Mouse (Mus musculus): Measurements from ENCODE around the gene Adam15. TPM values are rescaled to one million over a fixed set of nuclear protein-coding genes. Genes with fewer than 3 reads are reported as not detected.

The Adam15 gene
- polyA plus RNA-seq, 1 experiment: 49.6 TPM

DNA sequence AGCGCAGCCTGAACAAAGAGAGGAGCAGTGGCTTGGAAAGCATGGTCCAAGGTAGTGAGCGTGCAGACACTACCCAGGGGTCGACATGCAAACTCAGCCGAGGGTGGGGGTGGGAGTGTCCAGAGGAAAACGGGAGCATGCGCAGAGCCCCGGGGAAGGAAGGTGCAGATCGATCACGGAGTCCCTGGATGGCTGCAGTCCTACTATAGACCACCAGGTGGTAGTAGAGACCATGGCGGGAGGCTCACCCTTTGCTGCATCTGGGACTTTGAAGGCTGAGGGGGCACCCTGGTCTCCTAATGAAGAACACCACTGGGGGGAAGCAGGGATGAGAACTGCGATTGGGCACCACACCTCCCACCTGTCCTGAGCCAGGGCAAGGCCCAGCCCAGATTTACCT lies 9.3 kb downstream of the Adam15 start:
- TF ChIP-seq POLR2A (IDR thresholded peaks at IDR 0.05; ENCODE audit: low read depth, low read length): no peak
- peak; percentile 95 for TF ChIP-seq CTCF (IDR thresholded peaks at IDR 0.05; ENCODE audit: extremely low read depth, insufficient read depth, insufficient read length, insufficient replicate concordance)
- Histone ChIP-seq H3K4me3 (ENCODE audit: extremely low read depth, insufficient read depth, insufficient read length) (no peak overlapping the region), H3K36me3 (ENCODE audit: control insufficient read depth, insufficient read depth, low read length) (no peaks in the 10 kb centered on the region), H3K27ac (ENCODE audit: insufficient read depth, low read length) (no peak overlapping the region), H3K4me1 (ENCODE audit: control insufficient read depth, insufficient read depth, insufficient read length) (peaks cover 8% of the 10 kb centered on the region), H3K27me3 (ENCODE audit: control insufficient read depth, insufficient read depth, low read length) (peaks cover 5% of the 10 kb centered on the region; the same call in 1 of the 2 replicates)
- WGBS: 15% methylated on average over 11 of the region's 11 CpGs
- DNase-seq (ENCODE audit: low read depth in 1 of 2, low spot score in 2 of 2): peak; percentile 38 to 75

DNA sequence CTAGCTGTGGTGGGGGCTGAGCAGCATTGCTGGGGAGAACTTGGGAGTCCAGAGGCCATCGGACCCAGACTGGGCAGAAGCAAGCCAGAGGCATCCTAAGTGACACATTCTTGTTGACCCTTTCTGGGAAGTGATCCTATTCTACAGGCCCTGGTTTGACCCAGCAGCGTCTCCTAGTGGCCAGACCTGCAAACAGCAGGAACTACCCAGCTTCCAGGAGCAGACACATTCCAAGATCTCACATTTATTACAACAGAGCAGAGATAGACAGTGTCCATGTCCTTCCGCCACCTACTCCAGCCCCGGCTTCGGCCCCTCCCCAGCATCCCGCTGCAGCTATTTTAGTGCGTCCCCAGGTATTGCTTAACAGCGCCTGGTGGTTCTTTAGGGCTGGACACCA lies 10.4 kb downstream of the Adam15 start:
- 43% methylated on average over 8 of the region's 8 CpGs for WGBS
- no peak overlapping the region for H3K4me3 ChIP-seq (ENCODE audit: extremely low read depth, insufficient read depth, insufficient read length)
- peak; percentile 72; the same call in 1 of the 2 replicates for TF ChIP-seq CTCF (IDR thresholded peaks at IDR 0.05; ENCODE audit: extremely low read depth, insufficient read depth, insufficient read length, insufficient replicate concordance)
- no peak for TF ChIP-seq POLR2A (IDR thresholded peaks at IDR 0.05; ENCODE audit: low read depth, low read length)
- no peaks in the 10 kb centered on the region for H3K36me3 ChIP-seq (ENCODE audit: control insufficient read depth, insufficient read depth, low read length)
- H3K27me3 ChIP-seq (ENCODE audit: control insufficient read depth, insufficient read depth, low read length): peaks cover 5% of the 10 kb centered on the region; the same call in 1 of the 2 replicates
- DNase-seq (ENCODE audit: low read depth in 1 of 2, low spot score in 2 of 2): peak in 1 of 2 experiments; percentile 46
- H3K27ac ChIP-seq (ENCODE audit: insufficient read depth, low read length): no peak overlapping the region
- H3K4me1 ChIP-seq (ENCODE audit: control insufficient read depth, insufficient read depth, insufficient read length): peaks cover 8% of the 10 kb centered on the region

DNA sequence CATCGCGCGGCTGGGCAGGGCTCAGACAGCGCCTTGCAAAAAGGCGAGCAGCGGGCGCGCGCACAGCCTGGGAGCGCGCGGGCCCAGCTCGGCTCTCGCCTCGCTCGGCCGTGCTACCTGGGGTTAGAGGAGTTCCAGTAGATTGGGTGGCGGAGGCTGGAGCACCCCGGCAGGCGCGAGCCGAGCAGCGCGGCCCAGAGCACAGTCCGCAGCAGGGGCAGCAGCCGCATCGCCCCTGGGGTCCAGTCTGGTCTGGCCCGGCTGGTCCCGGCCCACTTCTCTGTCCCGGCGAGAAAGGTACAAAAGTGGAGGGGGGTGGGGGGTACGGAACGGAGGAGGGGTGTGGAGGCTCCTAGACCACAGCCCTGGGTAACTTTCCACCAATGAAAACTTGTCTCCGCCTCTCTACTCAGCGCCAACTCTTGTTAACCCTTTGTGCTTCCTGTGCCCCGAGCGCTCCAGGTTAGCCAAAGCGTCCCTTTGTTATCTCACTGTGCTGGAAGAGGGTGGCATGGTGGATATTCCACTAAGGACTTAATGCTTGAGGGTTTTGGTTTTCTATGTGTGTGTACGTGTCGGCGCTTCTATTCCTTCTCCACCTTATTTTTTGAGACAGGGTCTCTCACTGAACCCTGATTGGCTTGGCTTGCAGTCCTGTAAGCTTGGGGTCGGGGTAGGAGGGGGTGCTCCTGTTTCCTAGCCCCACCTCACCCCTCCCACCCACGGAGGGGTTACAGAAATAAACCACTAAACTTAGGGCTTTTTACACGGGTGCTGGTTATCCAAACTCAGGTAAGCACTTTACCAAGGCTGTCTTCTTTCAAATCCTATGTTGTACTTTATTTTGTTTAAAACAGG lies 11.8 kb downstream of the Adam15 start, which contains the start of gene Efna4:
TSS of gene Efna4 (minus strand) at position 308 of the 858 bp plus-strand sequence.
- Histone ChIP-seq H3K36me3 (ENCODE audit: control insufficient read depth, insufficient read depth, low read length) (no peaks in the 10 kb centered on the region), H3K27me3 (ENCODE audit: control insufficient read depth, insufficient read depth, low read length) (peaks cover 5% of the 10 kb centered on the region; the same call in 1 of the 2 replicates), H3K4me3 (ENCODE audit: extremely low read depth, insufficient read depth, insufficient read length) (peak within 1 kb of the TSS; percentile 63), H3K4me1 (ENCODE audit: control insufficient read depth, insufficient read depth, insufficient read length) (peaks cover 8% of the 10 kb centered on the region), H3K27ac (ENCODE audit: insufficient read depth, low read length) (no peak within 1 kb of the TSS)
- no peak for DNase-seq (ENCODE audit: low read depth in 1 of 2, low spot score in 2 of 2)
- TF ChIP-seq CTCF (IDR thresholded peaks at IDR 0.05; ENCODE audit: extremely low read depth, insufficient read depth, insufficient read length, insufficient replicate concordance) (no peak), POLR2A (IDR thresholded peaks at IDR 0.05; ENCODE audit: low read depth, low read length) (no peak)
- 3% methylated on average over 44 of the region's 44 CpGs for WGBS

DNA sequence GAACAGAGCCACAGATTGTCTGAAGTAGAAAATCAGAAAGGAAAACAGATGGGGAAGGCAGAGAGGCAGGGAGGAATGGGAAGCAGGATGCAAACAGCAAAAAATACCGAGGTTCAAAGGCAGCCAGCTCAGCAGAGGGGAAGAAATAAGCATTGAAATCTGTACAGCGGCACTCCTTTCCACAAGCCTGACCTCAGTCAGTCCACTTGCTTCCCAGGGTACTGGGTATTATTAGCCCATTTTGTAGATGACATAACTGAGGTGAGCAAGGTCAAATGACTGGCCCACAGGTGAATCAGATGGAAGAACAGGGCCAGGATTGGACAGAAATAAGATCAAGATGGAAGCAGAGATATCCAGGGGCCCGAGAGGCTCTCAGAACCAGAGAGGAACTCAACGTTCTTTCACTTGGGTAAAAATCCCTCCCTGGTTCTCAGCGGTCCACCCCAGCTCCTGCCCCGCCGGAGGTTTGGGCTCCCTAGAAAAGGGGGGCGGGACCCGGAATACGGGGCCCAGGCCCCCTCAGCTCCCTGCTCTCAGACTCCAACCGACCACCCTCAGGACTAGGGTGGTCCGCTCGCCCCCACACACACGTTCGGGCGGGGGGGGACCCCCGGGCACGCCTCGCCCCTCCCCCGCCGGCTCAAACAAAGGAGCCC lies 12.6 kb downstream of the Adam15 start:
- H3K27ac ChIP-seq (ENCODE audit: insufficient read depth, low read length): no peak overlapping the region
- no peak for DNase-seq (ENCODE audit: low read depth in 1 of 2, low spot score in 2 of 2)
- WGBS: 2% methylated on average over 21 of the region's 21 CpGs
- H3K4me1 ChIP-seq (ENCODE audit: control insufficient read depth, insufficient read depth, insufficient read length): peaks cover 8% of the 10 kb centered on the region
- TF ChIP-seq POLR2A (IDR thresholded peaks at IDR 0.05; ENCODE audit: low read depth, low read length): no peak
- H3K4me3 ChIP-seq (ENCODE audit: extremely low read depth, insufficient read depth, insufficient read length): peak overlapping the region; percentile 63; the same call in 1 of the 2 replicates
- no peaks in the 10 kb centered on the region for H3K36me3 ChIP-seq (ENCODE audit: control insufficient read depth, insufficient read depth, low read length)
- H3K27me3 ChIP-seq (ENCODE audit: control insufficient read depth, insufficient read depth, low read length): peaks cover 5% of the 10 kb centered on the region; the same call in 1 of the 2 replicates

DNA sequence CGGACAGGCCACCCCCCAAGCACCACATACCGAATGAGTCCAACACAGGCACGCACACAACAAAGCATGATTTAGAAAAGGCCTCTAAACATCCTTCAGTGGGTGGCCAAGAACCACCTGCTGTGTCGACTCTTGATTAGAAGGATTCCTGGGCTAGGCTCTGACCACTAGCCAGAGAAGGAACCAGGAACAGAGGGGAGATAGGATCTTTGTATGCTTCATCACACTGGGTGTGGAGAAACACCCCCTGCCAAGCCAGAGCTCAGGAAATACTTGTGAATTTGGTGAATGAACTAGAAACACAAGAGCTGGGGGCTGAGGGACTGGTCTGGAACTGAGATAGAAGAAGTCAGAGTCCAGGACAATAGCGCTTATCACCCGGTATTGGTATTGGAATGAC lies 13.3 kb downstream of the Adam15 start:
- Histone ChIP-seq H3K4me3 (ENCODE audit: extremely low read depth, insufficient read depth, insufficient read length) (no peak overlapping the region), H3K27ac (ENCODE audit: insufficient read depth, low read length) (no peak overlapping the region), H3K27me3 (ENCODE audit: control insufficient read depth, insufficient read depth, low read length) (peaks cover 5% of the 10 kb centered on the region; the same call in 1 of the 2 replicates), H3K4me1 (ENCODE audit: control insufficient read depth, insufficient read depth, insufficient read length) (peaks cover 8% of the 10 kb centered on the region), H3K36me3 (ENCODE audit: control insufficient read depth, insufficient read depth, low read length) (no peaks in the 10 kb centered on the region)
- no peak for DNase-seq (ENCODE audit: low read depth in 1 of 2, low spot score in 2 of 2)
- TF ChIP-seq CTCF (IDR thresholded peaks at IDR 0.05; ENCODE audit: extremely low read depth, insufficient read depth, insufficient read length, insufficient replicate concordance) (no peak), POLR2A (IDR thresholded peaks at IDR 0.05; ENCODE audit: low read depth, low read length) (no peak)
- 67% methylated on average over 6 of the region's 6 CpGs for WGBS

DNA sequence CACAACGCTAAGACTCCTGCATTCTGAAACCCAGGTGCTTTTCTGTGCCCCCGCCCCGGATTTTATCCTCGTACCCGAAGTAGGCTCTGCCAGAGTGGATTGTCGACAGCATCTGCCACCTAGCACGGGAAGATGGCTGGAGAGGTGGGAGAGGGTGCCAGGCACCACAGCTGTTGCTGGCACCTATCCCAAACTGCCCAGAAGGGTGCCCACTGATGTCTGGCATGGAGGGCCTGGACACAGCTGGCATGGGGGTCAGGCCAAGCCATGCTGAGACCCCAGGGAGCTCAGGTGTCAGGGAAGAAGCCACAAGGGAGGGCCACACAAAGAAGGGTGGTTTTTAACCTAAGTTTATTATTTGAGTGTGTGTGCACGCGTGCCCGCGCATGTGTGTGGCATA lies 16.7 kb downstream of the Adam15 start:
- Histone ChIP-seq H3K4me1 (ENCODE audit: control insufficient read depth, insufficient read depth, insufficient read length) (peaks cover 6% of the 10 kb centered on the region), H3K36me3 (ENCODE audit: control insufficient read depth, insufficient read depth, low read length) (no peaks in the 10 kb centered on the region), H3K27ac (ENCODE audit: insufficient read depth, low read length) (no peak overlapping the region), H3K27me3 (ENCODE audit: control insufficient read depth, insufficient read depth, low read length) (peaks cover 5% of the 10 kb centered on the region; the same call in 1 of the 2 replicates), H3K4me3 (ENCODE audit: extremely low read depth, insufficient read depth, insufficient read length) (no peak overlapping the region)
- WGBS: 92% methylated on average over 11 of the region's 11 CpGs
- no peak for DNase-seq (ENCODE audit: low read depth in 1 of 2, low spot score in 2 of 2)
- TF ChIP-seq CTCF (IDR thresholded peaks at IDR 0.05; ENCODE audit: extremely low read depth, insufficient read depth, insufficient read length, insufficient replicate concordance) (no peak), POLR2A (IDR thresholded peaks at IDR 0.05; ENCODE audit: low read depth, low read length) (no peak)
